Mouse (Mus musculus) midbrain, embryonic 13.5 days (tissue): ENCODE data around the gene Cdh16. TPM values are rescaled to one million over a fixed set of nuclear protein-coding genes. Genes with fewer than 3 reads are reported as not detected.

Experiments used
- ATAC-seq: fragments of 200-750 bp; cut with Nextera tagmentation; 2 replicates; pipeline ENCODE4 v1.8.0; 2017; ENCODE audit warnings: mild to moderate bottlenecking, moderate TSS enrichment, moderate library complexity
- H3K27ac ChIP-seq: fragments of 300-500 bp; sonication (generic); 2 replicates; pipeline ENCODE4 v1.5.1; 2015; ENCODE audit warnings: inconsistent platforms, mild to moderate bottlenecking, moderate library complexity
- H3K27me3 ChIP-seq: fragments of 300-500 bp; sonication (generic); 2 replicates; pipeline ENCODE4 v1.6.1; 2015; ENCODE audit warnings: mild to moderate bottlenecking, inconsistent platforms
- H3K36me3 ChIP-seq: fragments of 300-500 bp; sonication (generic); 2 replicates; pipeline ENCODE4 v1.6.1; 2015; ENCODE audit warnings: mild to moderate bottlenecking, inconsistent platforms
- H3K4me1 ChIP-seq: fragments of 300-500 bp; sonication (generic); replicated peaks from 2 replicates; pipeline ENCODE4 v1.6.1; 2015; ENCODE audit warnings: inconsistent platforms
- H3K4me2 ChIP-seq: fragments of 300-500 bp; sonication (generic); replicated peaks from 2 replicates; pipeline ENCODE4 v1.6.1; 2015; ENCODE audit warnings: moderate library complexity, mild to moderate bottlenecking, inconsistent platforms
- H3K4me3 ChIP-seq: fragments of 300-500 bp; sonication (generic); replicated peaks from 2 replicates; pipeline ENCODE4 v1.5.1; 2015; ENCODE audit warnings: mild to moderate bottlenecking, inconsistent platforms
- H3K9ac ChIP-seq: fragments of 300-500 bp; sonication (generic); replicated peaks from 2 replicates; pipeline ENCODE4 v1.6.1; 2015; ENCODE audit warnings: mild to moderate bottlenecking, inconsistent platforms
- H3K9me3 ChIP-seq: fragments of 300-500 bp; sonication (generic); 2 replicates; pipeline ENCODE4 v1.6.1; 2016; ENCODE audit warnings: mild to moderate bottlenecking, inconsistent platforms
- WGBS: fragments of 180-500 bp; shearing (Covaris S2); methylation state at CpG from one replicate; pipeline ENCODE4 v1.1.7; 2015; 5-methylcytosine and 5-hydroxymethylcytosine counted together
- polyA plus RNA-seq: library from polyadenylated mRNA; unstranded; fragments of >200 nt; fragmentation: Nextera tagmentation; extraction: Ambion mirVana; gene quantifications from 2 replicates; pipeline ENCODE4 v1.2.1, GENCODE M21; 2015

Gene Cdh16
- polyA plus RNA-seq, 1 experiment from 2014 or later, result not detected

GRCm38 (mm10) chr8:104609222-104609621 is 15.0 kb downstream of the Cdh16 start:
- Histone ChIP-seq H3K9me3 (no peaks in the 10 kb centered on the region), H3K27me3 (no peaks in the 10 kb centered on the region), H3K27ac (no peak overlapping the region), H3K36me3 (no peaks in the 10 kb centered on the region), H3K4me3 (no peak overlapping the region), H3K9ac (no peak overlapping the region), H3K4me2 (no peak overlapping the region), H3K4me1 (no peaks in the 10 kb centered on the region)
- ATAC-seq, result no peak
- 78% methylated on average over 8 of the region's 8 CpGs for WGBS

GRCm38 (mm10) chr8:104607944-104608343 is 16.3 kb downstream of the Cdh16 start:
- no peak for ATAC-seq
- Histone ChIP-seq H3K27me3 (no peaks in the 10 kb centered on the region), H3K4me2 (no peak overlapping the region), H3K4me3 (no peak overlapping the region), H3K36me3 (no peaks in the 10 kb centered on the region), H3K27ac (no peak overlapping the region), H3K9me3 (no peaks in the 10 kb centered on the region), H3K9ac (no peak overlapping the region), H3K4me1 (no peaks in the 10 kb centered on the region)
- WGBS, result 84% methylated on average over 2 of the region's 2 CpGs

- H3K9me3 ChIP-seq, result no peaks in the 10 kb centered on the region
- no peaks in the 10 kb centered on the region for H3K36me3 ChIP-seq
- H3K27me3 ChIP-seq, result peaks cover 8% of the 10 kb centered on the region
- no peak overlapping the region for H3K4me3 ChIP-seq
- 59% methylated on average over 6 of the region's 6 CpGs for WGBS
- H3K27ac ChIP-seq, result no peak overlapping the region
- H3K4me1 ChIP-seq, result peaks cover 9% of the 10 kb centered on the region
- no peak overlapping the region for H3K9ac ChIP-seq
- no peak overlapping the region for H3K4me2 ChIP-seq
- no peak for ATAC-seq
Observed at GRCm38 (mm10) chr8:104606329-104606728, 17.9 kb downstream of the Cdh16 start.

DNA sequence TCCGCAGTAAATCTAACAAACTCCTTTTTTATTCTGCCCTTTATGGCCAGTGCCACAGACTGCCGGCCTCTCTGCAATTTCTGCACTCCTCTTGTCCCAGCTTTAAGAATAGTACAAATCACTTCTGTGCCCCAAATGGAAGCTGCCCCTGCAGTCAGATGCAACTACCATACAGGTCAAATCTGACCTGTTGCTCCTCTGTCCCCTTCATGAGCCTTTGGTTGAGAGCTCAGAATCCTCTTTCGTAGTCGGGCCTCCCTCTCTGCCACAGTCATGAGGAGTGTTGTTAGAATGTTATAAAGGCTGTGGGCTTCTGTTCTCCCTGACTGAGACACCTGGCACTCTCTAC is 21.0 kb downstream of the Cdh16 start:
- Histone ChIP-seq H3K4me3 (no peak overlapping the region), H3K9ac (no peak overlapping the region), H3K36me3 (no peaks in the 10 kb centered on the region), H3K9me3 (no peaks in the 10 kb centered on the region), H3K27me3 (peaks cover 10% of the 10 kb centered on the region), H3K27ac (no peak overlapping the region), H3K4me1 (peaks cover 9% of the 10 kb centered on the region), H3K4me2 (no peak overlapping the region)
- ATAC-seq, result no peak
- WGBS, result 65% methylated on average over 4 of the region's 4 CpGs

GRCm38 (mm10) chr8:104602468-104603244 is 21.5 kb downstream of the Cdh16 start:
- Histone ChIP-seq H3K4me2 (peak overlapping the region; percentile 38), H3K27me3 (peaks cover 10% of the 10 kb centered on the region), H3K36me3 (0 out of 2 replicates have a peak, but pooled peaks cover 3% of the 10 kb centered on the region), H3K4me3 (peak overlapping the region; percentile 12; the same call in 1 of the 2 replicates), H3K27ac (no peak overlapping the region), H3K9ac (no peak overlapping the region), H3K9me3 (no peaks in the 10 kb centered on the region), H3K4me1 (peaks cover 9% of the 10 kb centered on the region)
- WGBS, result 23% methylated on average over 21 of the region's 21 CpGs
- ATAC-seq, result peak; percentile 93

GRCm38 (mm10) chr8:104601941-104602371 is 22.2 kb downstream of the Cdh16 start:
- ATAC-seq, result peak; percentile 55
- Histone ChIP-seq H3K9ac (no peak overlapping the region), H3K9me3 (no peaks in the 10 kb centered on the region), H3K27ac (no peak overlapping the region), H3K4me3 (peak overlapping the region; percentile 12), H3K4me2 (peak overlapping the region; percentile 38), H3K4me1 (peaks cover 9% of the 10 kb centered on the region), H3K27me3 (peaks cover 10% of the 10 kb centered on the region), H3K36me3 (0 out of 2 replicates have a peak, but pooled peaks cover 10% of the 10 kb centered on the region)
- under 1% methylated on average over 12 of the region's 12 CpGs for WGBS

DNA sequence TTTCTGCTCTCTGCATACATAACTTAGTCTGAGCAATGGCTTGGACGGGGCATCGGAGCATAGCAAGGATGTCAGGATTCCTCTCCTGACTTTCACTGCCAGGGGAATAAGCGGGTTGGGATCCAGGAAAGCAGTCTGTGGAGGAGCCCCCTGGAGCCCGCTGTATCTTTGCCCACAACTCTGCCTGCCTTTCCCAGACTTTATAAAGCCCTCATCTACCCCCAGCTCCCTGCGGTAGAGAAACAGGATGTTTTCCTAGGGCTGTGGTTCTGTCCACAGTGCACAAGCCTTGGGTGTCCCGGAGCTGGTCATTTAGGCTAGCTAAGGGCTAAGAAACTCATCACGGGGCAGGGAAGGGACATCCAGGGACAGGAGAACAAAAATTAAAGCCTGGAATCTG is 22.8 kb downstream of the Cdh16 start:
- no peak for ATAC-seq
- H3K9ac ChIP-seq, result no peak overlapping the region
- H3K9me3 ChIP-seq, result no peaks in the 10 kb centered on the region
- no peak overlapping the region for H3K4me3 ChIP-seq
- peaks cover 9% of the 10 kb centered on the region for H3K4me1 ChIP-seq
- no peak overlapping the region for H3K4me2 ChIP-seq
- peaks cover 10% of the 10 kb centered on the region for H3K27me3 ChIP-seq
- 18% methylated on average over 7 of the region's 7 CpGs for WGBS
- H3K36me3 ChIP-seq, result peaks cover 14% of the 10 kb centered on the region
- H3K27ac ChIP-seq, result no peak overlapping the region

DNA sequence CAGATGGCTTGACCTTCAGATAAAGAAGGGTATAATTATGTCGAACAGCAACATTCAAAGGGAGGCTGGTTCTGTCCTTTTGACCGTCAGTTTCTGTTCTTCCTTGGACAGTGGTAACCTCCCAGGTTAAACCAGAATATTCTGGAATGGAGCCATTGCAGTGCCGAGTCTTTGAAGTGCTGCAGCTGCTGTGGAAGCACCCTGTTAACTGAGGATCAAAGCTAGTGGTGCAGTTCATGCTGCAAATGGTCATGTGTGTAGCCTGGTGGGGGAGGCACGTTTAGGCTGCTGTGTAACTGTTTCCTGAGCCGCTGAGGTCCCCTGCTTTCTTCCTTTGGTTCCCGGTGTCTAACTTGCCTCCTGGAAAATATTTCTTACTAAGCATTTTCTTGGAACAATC is 25.7 kb downstream of the Cdh16 start:
- H3K36me3 ChIP-seq, result peaks cover 40% of the 10 kb centered on the region
- no peaks in the 10 kb centered on the region for H3K9me3 ChIP-seq
- 77% methylated on average over 6 of the region's 6 CpGs for WGBS
- no peak overlapping the region for H3K27ac ChIP-seq
- peaks cover 10% of the 10 kb centered on the region for H3K27me3 ChIP-seq
- H3K4me1 ChIP-seq, result peaks cover 9% of the 10 kb centered on the region
- no peak for ATAC-seq
- no peak overlapping the region for H3K4me3 ChIP-seq
- H3K4me2 ChIP-seq, result no peak overlapping the region
- no peak overlapping the region for H3K9ac ChIP-seq

- ATAC-seq, result no peak
- WGBS, result 86% methylated on average over 6 of the region's 6 CpGs
- Histone ChIP-seq H3K4me2 (no peak overlapping the region), H3K27me3 (peaks cover 10% of the 10 kb centered on the region), H3K9ac (no peak overlapping the region), H3K27ac (no peak overlapping the region), H3K36me3 (peaks cover 42% of the 10 kb centered on the region), H3K4me3 (no peak overlapping the region), H3K9me3 (no peaks in the 10 kb centered on the region), H3K4me1 (peaks cover 11% of the 10 kb centered on the region)
Observed at GRCm38 (mm10) chr8:104597656-104598055, 26.5 kb downstream of the Cdh16 start.

GRCm38 (mm10) chr8:104595773-104596536 is 28.2 kb downstream of the Cdh16 start:
- H3K9me3 ChIP-seq, result no peaks in the 10 kb centered on the region
- no peak for ATAC-seq
- no peak overlapping the region for H3K4me2 ChIP-seq
- H3K9ac ChIP-seq, result no peak overlapping the region
- WGBS, result 83% methylated on average over 21 of the region's 21 CpGs
- no peaks in the 10 kb centered on the region for H3K27me3 ChIP-seq
- no peak overlapping the region for H3K4me3 ChIP-seq
- H3K36me3 ChIP-seq, result peaks cover 42% of the 10 kb centered on the region
- peaks cover 12% of the 10 kb centered on the region for H3K4me1 ChIP-seq
- no peak overlapping the region for H3K27ac ChIP-seq

GRCm38 (mm10) chr8:104594611-104595362 is 29.4 kb downstream of the Cdh16 start:
- H3K4me2 ChIP-seq, result no peak overlapping the region
- no peaks in the 10 kb centered on the region for H3K27me3 ChIP-seq
- peaks cover 42% of the 10 kb centered on the region for H3K36me3 ChIP-seq
- H3K27ac ChIP-seq, result no peak overlapping the region
- H3K9ac ChIP-seq, result no peak overlapping the region
- H3K4me1 ChIP-seq, result peaks cover 12% of the 10 kb centered on the region
- H3K9me3 ChIP-seq, result no peaks in the 10 kb centered on the region
- 93% methylated on average over 19 of the region's 19 CpGs for WGBS
- H3K4me3 ChIP-seq, result no peak overlapping the region
- no peak for ATAC-seq
